Mouse (Mus musculus): ENCODE results near the gene Snap47. TPM values are rescaled to one million over a fixed set of nuclear protein-coding genes. Genes with fewer than 3 reads are reported as not detected.

The Snap47 gene
- polyA plus RNA-seq, 1 experiment from 2014 or later: 388 TPM

DNA sequence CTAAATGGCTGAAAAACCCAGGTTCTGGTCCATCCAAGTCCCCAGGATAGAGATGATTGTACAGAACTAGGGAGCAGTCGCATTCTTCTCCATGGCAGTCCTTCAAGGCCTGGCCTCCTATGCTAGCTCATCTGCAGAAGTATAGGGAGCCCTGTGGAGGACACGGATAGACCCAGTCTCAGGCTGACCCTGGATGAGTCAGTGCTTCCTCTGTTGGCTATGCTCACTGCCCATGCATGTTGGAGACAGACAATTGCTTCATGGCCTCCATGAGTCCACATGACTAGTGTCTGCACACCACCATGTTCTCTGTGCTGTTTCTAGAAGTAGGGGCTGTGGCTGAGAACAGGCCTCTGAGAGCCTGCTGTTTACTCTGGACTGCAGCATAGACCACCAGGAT lies 5.4 kb upstream of the Snap47 start:
- H3K27ac ChIP-seq (replicated peaks): no peak overlapping the region
- WGBS: 88% methylated on average over 2 of the region's 2 CpGs
- no peak for ATAC-seq (replicated peaks)
- peaks cover 55% of the 10 kb centered on the region for H3K36me3 ChIP-seq
- H3K4me1 ChIP-seq: 0 out of 2 replicates have a peak, but pooled peaks cover 3% of the 10 kb centered on the region
- no peaks in the 10 kb centered on the region for H3K9me3 ChIP-seq
- H3K9ac ChIP-seq (replicated peaks): no peak overlapping the region
- H3K4me2 ChIP-seq (replicated peaks): no peak overlapping the region
- H3K4me3 ChIP-seq: no peak overlapping the region
- no peaks in the 10 kb centered on the region for H3K27me3 ChIP-seq

DNA sequence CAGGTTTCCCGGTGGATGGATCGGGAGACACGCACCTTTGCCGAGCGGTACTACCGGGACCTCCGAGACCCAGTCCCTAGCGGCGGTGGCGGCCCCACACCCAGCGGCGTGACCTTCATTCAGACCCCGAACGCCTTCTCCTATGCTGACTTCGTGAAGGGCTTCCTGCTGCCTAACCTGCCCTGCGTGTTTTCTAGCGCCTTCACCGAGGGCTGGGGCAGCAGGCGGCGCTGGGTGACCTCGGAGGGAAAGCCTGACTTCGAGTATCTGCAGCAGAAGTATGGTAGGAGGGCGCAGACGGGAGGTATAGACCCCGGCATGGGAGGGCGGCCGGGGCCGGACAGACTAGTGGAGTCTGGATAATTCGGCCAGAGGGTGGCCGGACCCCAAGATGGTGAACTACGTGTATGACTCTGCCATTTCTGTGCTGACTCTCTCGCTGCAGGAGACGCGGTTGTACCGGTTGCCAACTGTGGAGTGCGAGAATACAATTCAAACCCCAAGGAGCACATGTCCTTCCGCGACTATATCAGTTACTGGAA lies 685 bp downstream of the Snap47 start:
- Histone ChIP-seq H3K27me3 (no peaks in the 10 kb centered on the region), H3K4me2 (replicated peaks) (peak overlapping the region; percentile 97), H3K4me3 (peak overlapping the region; percentile 87), H3K36me3 (peaks cover 28% of the 10 kb centered on the region), H3K9ac (replicated peaks) (peak overlapping the region; percentile 74), H3K9me3 (no peaks in the 10 kb centered on the region), H3K27ac (replicated peaks) (peak overlapping the region; percentile 86; the same call in 1 of the 2 replicates), H3K4me1 (peaks cover 30% of the 10 kb centered on the region)
- under 1% methylated on average over 38 of the region's 38 CpGs for WGBS
- peak; percentile 78 for ATAC-seq (replicated peaks)

GRCm38 (mm10) chr11:59449741-59450229 lies 1.2 kb downstream of the Snap47 start, which contains the start of gene Jmjd4:
Jmjd4 (plus strand) TSS chr11:59450045.
- Histone ChIP-seq H3K4me1 (peaks cover 30% of the 10 kb centered on the region), H3K27ac (replicated peaks) (peak within 1 kb of the TSS; percentile 86), H3K27me3 (no peaks in the 10 kb centered on the region), H3K4me3 (peak within 1 kb of the TSS; percentile 87), H3K4me2 (replicated peaks) (peak within 1 kb of the TSS; percentile 97), H3K9me3 (no peaks in the 10 kb centered on the region), H3K9ac (replicated peaks) (peak within 1 kb of the TSS; percentile 74), H3K36me3 (peaks cover 25% of the 10 kb centered on the region)
- under 1% methylated on average over 32 of the region's 40 CpGs for WGBS
- ATAC-seq (replicated peaks): peak; percentile 96

GRCm38 (mm10) chr11:59443102-59443501 lies 7.9 kb downstream of the Snap47 start:
- Histone ChIP-seq H3K36me3 (peaks cover 5% of the 10 kb centered on the region), H3K4me2 (replicated peaks) (no peak overlapping the region), H3K9me3 (no peaks in the 10 kb centered on the region), H3K27me3 (no peaks in the 10 kb centered on the region), H3K4me3 (no peak overlapping the region), H3K27ac (replicated peaks) (no peak overlapping the region), H3K4me1 (0 out of 2 replicates have a peak, but pooled peaks cover 3% of the 10 kb centered on the region), H3K9ac (replicated peaks) (no peak overlapping the region)
- ATAC-seq (replicated peaks): no peak

GRCm38 (mm10) chr11:59437954-59438353 lies 13.0 kb downstream of the Snap47 start:
- ATAC-seq (replicated peaks): no peak
- H3K4me2 ChIP-seq (replicated peaks): no peak overlapping the region

GRCm38 (mm10) chr11:59432261-59432660 lies 18.7 kb downstream of the Snap47 start:
- Histone ChIP-seq H3K4me1 (no peaks in the 10 kb centered on the region), H3K4me2 (replicated peaks) (no peak overlapping the region), H3K9ac (replicated peaks) (no peak overlapping the region), H3K9me3 (no peaks in the 10 kb centered on the region), H3K27me3 (no peaks in the 10 kb centered on the region), H3K27ac (replicated peaks) (no peak overlapping the region), H3K36me3 (peaks cover 56% of the 10 kb centered on the region), H3K4me3 (no peak overlapping the region)
- 76% methylated on average over 3 of the region's 3 CpGs for WGBS
- ATAC-seq (replicated peaks): no peak

More at GRCm38 (mm10) chr11:59437954-59438353, 13.0 kb downstream of the Snap47 start:
- no peak overlapping the region for H3K4me3 ChIP-seq
- WGBS: 98% methylated on average over 12 of the region's 12 CpGs
- H3K9me3 ChIP-seq: no peaks in the 10 kb centered on the region
- no peaks in the 10 kb centered on the region for H3K27me3 ChIP-seq
- peaks cover 34% of the 10 kb centered on the region for H3K36me3 ChIP-seq
- H3K4me1 ChIP-seq: no peaks in the 10 kb centered on the region
- no peak overlapping the region for H3K27ac ChIP-seq (replicated peaks)
- H3K9ac ChIP-seq (replicated peaks): no peak overlapping the region

DNA sequence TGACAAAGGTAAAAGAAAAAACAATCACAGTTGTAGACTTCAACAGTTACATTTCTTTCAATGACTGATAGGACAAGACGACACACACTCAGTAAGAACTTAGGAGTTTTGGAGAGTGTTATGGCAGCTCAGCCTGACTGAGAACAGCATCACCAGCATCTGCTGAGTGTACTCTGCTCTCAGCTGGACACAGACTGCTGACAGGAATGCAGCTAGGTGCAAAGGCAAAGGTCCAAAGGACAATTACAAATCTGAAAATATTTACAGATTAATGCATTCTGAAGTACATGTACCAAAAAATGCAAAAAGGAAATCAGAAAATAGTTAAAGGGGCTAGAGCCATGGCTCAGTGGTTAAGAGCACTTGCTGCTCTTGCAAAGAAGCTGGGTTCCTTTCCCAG lies 21.0 kb downstream of the Snap47 start:
- 80% methylated on average over 1 of the region's 1 CpGs for WGBS
- ATAC-seq (replicated peaks): no peak
- H3K36me3 ChIP-seq: peaks cover 59% of the 10 kb centered on the region

GRCm38 (mm10) chr11:59428057-59428660 lies 22.8 kb downstream of the Snap47 start:
- H3K36me3 ChIP-seq: peaks cover 65% of the 10 kb centered on the region
- WGBS: 96% methylated on average over 9 of the region's 9 CpGs

More for the DNA sequence above, 21.0 kb downstream of the Snap47 start:
- H3K4me2 ChIP-seq (replicated peaks): no peak overlapping the region
- no peak overlapping the region for H3K9ac ChIP-seq (replicated peaks)
- no peaks in the 10 kb centered on the region for H3K4me1 ChIP-seq
- no peak overlapping the region for H3K4me3 ChIP-seq
- no peaks in the 10 kb centered on the region for H3K9me3 ChIP-seq
- no peak overlapping the region for H3K27ac ChIP-seq (replicated peaks)
- H3K27me3 ChIP-seq: no peaks in the 10 kb centered on the region

DNA sequence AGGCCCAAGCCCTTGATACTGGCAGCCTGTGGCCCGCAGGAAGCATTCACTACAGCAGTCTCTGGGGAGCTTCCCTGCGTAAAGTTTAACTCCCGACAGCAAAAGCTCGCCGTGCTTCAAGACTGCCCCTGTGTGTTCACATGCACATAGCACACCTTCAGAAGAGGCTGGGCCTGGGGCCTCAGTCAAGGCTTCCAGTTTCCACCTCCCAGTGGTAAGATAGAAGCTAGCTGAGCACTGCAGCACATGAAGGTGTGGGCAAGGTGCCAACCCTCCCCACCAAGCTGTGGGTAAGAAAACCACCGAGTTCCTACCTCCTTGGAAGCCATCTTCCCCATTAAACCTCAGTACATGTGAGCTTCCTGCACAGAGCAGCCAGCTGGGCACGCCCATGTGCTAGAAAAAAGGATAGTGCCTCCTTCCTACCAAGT lies 25.3 kb downstream of the Snap47 start:
- no peak overlapping the region for H3K4me2 ChIP-seq (replicated peaks)
- H3K9me3 ChIP-seq: no peaks in the 10 kb centered on the region
- no peaks in the 10 kb centered on the region for H3K27me3 ChIP-seq
- no peak overlapping the region for H3K27ac ChIP-seq (replicated peaks)
- no peaks in the 10 kb centered on the region for H3K4me1 ChIP-seq
- 75% methylated on average over 7 of the region's 7 CpGs for WGBS
- peaks cover 65% of the 10 kb centered on the region for H3K36me3 ChIP-seq
- no peak overlapping the region for H3K9ac ChIP-seq (replicated peaks)
- no peak overlapping the region for H3K4me3 ChIP-seq
- ATAC-seq (replicated peaks): no peak

More at GRCm38 (mm10) chr11:59428057-59428660, 22.8 kb downstream of the Snap47 start:
- no peak overlapping the region for H3K4me3 ChIP-seq
- no peaks in the 10 kb centered on the region for H3K27me3 ChIP-seq
- no peaks in the 10 kb centered on the region for H3K9me3 ChIP-seq
- H3K9ac ChIP-seq (replicated peaks): no peak overlapping the region
- no peak for ATAC-seq (replicated peaks)
- H3K27ac ChIP-seq (replicated peaks): no peak overlapping the region
- no peaks in the 10 kb centered on the region for H3K4me1 ChIP-seq
- H3K4me2 ChIP-seq (replicated peaks): no peak overlapping the region

- H3K4me3 ChIP-seq: no peak overlapping the region
- no peaks in the 10 kb centered on the region for H3K27me3 ChIP-seq
- no peak for ATAC-seq (replicated peaks)
- 87% methylated on average over 5 of the region's 5 CpGs for WGBS
- no peaks in the 10 kb centered on the region for H3K9me3 ChIP-seq
- peaks cover 70% of the 10 kb centered on the region for H3K36me3 ChIP-seq
- H3K9ac ChIP-seq (replicated peaks): no peak overlapping the region
- no peaks in the 10 kb centered on the region for H3K4me1 ChIP-seq
- no peak overlapping the region for H3K27ac ChIP-seq (replicated peaks)
- H3K4me2 ChIP-seq (replicated peaks): no peak overlapping the region
Measured at GRCm38 (mm10) chr11:59423010-59423588, 27.9 kb downstream of the Snap47 start.

DNA sequence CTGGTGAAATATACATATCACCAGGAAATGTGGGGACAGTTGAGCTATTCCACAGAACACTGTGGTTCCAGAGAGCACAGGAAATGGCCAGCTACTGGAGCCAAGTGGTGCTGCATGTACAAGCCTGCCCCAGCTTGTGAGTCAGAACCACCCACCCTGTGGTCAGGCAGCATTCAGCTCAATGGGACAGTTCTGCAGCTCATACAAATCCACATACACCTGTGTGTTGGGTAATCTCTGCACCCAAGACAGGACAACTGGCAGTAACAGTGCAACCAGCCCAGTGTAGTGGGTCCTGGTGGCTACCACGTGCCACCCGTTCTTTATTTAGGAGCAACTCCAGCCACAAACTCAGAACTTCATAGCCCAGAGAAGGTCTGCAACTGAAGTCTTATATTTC lies 29.0 kb downstream of the Snap47 start:
- Histone ChIP-seq H3K9ac (replicated peaks) (no peak overlapping the region), H3K4me2 (replicated peaks) (no peak overlapping the region), H3K4me1 (no peaks in the 10 kb centered on the region), H3K9me3 (no peaks in the 10 kb centered on the region), H3K27ac (replicated peaks) (no peak overlapping the region), H3K4me3 (no peak overlapping the region), H3K27me3 (no peaks in the 10 kb centered on the region), H3K36me3 (peaks cover 62% of the 10 kb centered on the region)
- 96% methylated on average over 2 of the region's 2 CpGs for WGBS
- ATAC-seq (replicated peaks): no peak

DNA sequence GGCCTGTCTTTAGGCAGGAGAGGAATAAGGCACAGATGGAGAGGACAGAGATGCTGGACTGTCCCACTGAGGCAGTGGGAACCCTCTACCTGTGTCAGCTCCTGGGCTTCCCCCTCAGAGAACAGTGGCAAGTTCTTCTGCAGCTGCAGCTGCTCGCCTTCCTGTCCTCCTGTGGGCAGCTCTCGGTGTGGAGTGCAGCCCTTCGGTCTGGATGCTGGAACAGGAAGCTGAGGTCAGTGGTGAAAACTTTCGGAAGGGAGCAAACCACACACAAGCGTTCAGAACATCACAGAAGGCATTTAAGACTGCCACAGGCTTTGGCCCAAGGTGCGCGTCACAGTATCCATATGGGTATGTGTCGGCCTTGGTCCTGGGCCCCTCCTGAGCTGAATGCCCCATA lies 29.6 kb downstream of the Snap47 start:
- Histone ChIP-seq H3K9me3 (no peaks in the 10 kb centered on the region), H3K36me3 (peaks cover 57% of the 10 kb centered on the region), H3K4me2 (replicated peaks) (no peak overlapping the region), H3K27ac (replicated peaks) (no peak overlapping the region), H3K27me3 (no peaks in the 10 kb centered on the region), H3K9ac (replicated peaks) (no peak overlapping the region), H3K4me1 (no peaks in the 10 kb centered on the region), H3K4me3 (no peak overlapping the region)
- WGBS: 91% methylated on average over 8 of the region's 8 CpGs
- no peak for ATAC-seq (replicated peaks)
